Mouse (Mus musculus) naive thymus-derived CD4-positive, alpha-beta T cell, adult 2 months (primary cell): ENCODE measurements at regions not wholly inside any gene's neighbourhood (a gene's known extent, or its start where the extent isn't known, plus 50 kb on each side); places are given as distances from the start of the nearest gene placed in this dataset.

Source experiments
- DNase-seq: peaks from one replicate; pipeline ENCODE4 v3.0.0-alpha.2; 2011; ENCODE audit warnings: low read depth

DNA sequence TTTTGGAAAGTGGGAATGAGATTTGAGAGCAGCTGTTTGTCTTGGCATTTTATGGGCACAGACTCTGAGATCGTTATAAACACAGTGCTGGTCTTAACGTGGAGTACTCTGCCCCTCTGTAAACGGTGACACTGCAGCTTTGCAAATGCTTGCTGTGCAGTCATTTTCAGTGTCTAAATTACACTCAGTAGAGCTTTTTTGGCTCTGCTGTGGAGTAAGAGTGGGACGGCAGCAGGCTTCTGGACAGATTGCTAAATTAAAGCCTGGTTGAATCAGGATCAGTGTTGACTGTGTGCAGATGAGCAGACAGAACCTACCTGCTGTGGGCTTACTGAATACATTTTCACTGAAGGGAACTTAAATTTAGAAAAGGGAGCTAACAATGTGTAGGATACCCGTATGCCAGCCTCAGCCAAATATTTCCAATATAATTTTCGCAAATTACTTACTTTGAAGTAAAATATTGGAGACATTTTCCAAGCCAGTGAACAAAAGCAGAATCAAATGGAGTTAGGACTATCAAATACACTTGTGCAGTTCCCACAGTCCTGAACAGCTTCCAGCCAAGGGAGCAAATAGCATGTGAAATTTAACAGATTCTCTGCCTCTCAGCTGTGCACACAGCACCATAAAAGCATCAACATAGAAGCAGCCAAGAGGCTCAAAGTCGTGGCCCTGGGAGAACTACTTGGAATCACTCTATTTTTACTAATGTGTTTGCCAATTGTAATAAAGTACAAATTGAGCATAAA lies 148.1 kb upstream of the Stac start:
- no peak for DNase-seq

DNA sequence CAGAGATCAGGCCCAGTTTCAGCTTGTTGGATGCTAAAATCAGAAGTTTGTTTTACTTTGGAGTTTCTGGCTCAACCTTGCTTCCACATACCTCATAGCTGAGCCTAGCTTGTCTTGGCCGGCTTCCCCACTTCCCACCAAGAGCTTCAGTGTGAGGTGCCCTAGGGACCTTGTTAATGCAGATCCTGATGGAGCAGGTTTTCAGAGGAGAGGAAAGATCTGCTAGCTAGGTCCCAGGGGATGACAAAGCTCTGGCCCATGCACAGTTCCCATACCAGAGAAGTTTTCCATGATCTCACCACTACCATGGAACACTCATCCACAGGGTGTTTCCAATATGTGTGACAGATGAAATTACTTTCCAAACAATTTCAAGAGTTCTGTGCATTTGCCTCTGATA lies 131.9 kb upstream of the Stac start:
- no peak for DNase-seq

DNA sequence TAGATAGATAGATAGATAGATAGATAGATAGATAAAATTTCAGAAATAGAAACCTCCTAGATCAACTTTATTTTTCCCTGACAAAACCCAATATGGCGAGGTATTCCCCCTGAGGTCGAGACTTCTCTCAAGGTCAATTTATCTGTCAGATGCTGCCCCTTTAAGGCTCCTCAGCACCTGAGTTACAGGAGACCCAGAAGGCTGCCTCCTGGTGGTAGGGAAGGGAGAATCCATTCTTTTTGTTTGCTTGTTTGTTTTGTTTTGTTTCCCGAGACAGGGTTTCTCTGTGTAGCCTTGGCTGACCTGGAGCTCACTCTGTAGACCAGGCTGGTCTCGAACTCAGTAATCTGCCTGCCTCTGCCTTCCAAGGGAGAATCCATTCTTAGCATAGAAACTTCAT lies 127.3 kb upstream of the Stac start:
- no peak for DNase-seq

DNA sequence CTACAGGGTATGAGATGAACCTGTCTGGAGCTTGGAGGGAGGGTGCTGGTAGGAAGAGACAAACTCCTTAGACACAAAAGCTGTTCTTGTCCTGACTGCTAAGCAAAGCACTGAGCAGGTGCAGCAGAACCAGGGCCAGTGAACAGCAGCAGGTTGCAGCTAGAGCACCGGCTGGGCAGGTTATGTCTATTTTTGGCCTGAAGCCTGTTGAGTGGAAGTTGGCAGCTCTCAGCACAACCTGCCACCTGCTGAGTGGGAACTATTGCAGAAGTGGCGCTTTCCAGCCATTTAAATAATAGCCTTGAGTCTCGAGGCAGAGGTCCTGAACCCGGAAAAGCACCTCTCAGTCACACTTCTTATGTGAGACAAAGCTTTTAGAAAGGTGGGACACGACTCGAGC lies 114.8 kb upstream of the Stac start:
- DNase-seq = no peak

DNA sequence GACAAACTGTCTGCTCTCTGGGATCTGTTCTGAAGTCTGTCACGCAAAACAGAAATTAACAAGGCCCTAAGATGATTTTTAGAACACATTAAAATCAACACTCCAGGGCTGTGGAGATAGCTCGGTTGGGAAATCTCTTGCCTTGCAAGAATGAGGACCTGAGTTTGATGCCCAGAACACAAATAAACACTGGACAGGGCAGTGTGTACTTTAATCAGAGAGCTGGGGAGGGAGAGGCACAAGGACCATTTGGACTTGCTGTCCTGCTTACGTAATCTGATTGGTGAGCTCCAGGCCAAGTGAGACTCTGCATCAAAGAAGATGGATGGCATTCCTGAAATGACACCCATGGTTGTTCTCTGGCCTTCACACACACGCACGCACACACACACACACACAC lies 111.2 kb upstream of the Stac start:
- DNase-seq = no peak

DNA sequence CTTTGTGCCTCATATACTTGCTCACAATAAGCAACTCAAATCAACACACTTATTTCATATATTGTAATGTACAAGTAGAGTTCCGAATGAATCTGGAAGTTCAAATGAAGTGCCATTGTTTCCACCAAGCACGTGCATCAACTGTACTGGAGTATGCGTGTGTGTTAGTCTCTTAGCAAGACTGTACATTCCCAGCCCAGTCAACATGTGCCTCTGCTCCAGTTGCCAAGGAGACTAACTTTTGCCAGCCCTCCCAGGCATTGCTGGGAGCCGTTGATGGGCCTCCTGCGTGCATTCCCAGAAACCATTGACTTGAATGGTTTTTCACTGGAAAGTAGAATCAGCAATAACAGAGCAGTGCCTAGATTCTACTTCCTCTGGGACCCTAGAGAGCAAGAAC lies 110.7 kb upstream of the Stac start:
- DNase-seq = no peak

DNA sequence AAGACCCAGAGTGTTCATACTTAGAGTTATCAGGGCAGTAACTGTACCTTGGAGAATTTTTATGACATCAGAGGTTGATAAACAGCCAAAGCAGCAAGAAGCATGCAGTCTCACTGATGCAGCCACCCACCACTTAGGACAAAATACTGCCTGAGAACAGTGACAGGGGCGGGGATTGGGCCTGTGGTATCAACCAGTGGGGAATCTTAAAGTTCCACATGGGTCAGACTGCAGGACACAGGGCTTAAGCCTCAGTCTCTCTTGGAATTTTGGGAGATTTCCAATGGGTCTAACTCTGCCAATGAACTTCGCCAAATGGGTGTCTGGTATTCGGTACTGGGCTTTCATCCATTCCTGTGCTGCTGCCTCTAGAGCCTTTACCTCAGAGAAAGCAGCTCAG lies 88.8 kb upstream of the Stac start:
- no peak for DNase-seq

DNA sequence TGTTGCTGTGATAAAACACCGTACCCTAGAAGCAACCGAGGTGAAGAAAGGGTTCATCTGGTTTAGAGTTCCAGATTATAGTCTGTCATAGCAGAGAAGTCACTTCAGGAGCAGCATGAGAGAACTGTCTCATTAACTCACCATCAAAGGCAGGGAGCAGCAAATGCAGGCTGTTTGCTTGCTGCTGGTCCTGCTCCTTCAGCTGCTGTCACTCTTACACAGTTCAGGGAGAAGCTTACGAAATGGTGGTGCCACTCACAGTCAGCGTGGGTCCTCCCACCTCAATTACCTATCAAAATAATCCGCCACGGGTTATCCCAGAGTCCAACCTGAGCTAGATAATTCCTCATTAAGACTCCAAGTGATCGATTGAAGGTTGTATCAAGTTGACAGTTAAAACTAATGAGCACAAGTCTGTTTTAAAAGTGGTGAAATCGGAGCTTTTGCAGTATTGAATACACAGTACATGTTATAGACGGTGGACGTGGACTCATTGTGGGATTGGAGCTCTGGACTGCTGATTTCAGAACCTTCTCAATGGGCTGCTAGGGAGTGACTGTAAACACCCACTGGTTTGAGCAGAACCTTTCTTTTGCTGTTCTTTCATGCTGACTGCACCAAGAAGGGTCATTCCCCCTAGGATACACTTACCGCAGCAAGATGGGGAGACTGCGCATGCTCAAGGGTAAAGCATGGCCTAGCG lies 87.4 kb upstream of the Stac start:
- DNase-seq = no peak

DNA sequence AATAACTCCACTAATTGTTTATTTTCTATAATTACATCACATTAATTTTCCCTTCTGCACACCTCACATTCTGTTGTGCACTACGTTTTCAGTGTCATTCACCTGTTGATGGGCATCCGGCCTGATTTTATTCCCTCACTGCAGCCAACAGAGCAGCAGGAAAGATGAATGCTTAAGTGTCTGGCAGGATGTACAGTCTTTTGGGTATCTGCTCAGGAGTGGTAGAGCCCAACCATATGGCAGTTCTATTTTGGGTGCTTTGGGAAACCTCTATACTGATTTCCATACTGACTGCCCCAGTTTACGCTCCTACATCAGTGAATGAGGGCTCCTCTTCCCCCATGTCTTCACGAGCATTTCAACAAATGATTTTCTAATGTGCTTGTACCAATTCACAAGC lies 84.1 kb upstream of the Stac start:
- no peak for DNase-seq

DNA sequence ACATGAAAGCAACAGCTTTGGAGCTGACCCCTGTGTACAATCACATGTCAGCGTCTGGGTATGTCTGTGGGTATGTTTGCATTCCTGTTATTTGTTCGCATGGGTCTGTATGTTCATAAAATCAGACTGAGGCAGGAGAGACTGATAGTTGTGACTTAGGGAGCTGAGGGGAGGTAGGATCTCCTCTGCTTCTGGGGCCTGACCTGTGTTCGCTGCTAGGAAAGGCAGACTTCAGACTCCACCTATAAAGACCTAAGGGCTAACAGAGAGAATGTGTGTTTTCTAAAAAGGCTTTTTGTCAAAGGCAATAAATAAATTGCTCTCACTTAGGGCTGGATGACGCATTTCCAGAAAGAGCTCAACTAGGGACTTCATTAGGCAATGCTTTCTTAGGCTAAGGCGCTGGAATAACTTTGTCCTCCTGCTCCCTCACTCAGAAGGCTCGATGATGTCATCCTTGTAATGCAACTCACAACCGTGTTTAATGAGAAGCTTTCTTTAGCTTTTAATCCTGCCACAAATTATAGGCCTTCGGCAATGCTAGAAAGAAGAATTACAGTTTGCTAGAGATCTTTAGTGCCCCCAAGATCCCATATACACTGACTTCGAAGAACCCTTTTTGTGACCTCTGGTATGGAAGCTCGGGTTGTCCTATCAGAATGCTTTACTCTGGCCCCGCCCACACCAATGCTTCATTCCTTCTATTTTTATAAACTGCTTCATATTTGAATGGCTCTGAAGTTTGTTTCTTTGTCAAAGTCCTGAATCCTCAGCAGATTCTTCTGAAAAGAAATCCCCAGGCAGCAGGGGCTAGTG lies 72.7 kb upstream of the Stac start:
- DNase-seq = no peak

DNA sequence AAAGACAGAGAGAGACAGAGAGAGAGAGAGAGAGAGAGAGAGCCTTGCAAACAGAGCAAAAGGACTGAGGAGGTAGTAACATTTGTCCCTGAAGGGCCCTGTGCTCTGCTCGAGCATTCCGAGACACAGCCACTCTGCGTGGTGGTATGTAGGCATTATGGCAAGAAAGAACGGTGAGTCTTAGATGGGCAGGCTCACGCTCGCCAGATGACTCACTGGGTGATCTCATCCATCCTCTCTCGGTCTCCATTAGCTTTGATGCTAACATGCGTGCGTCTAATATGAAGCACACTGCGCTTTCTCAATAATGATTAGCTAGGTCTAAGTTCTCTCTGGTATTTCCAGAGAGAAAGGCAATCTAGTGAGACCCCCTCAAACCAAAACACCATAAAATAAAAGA lies 65.1 kb upstream of the Stac start:
- no peak for DNase-seq

DNA sequence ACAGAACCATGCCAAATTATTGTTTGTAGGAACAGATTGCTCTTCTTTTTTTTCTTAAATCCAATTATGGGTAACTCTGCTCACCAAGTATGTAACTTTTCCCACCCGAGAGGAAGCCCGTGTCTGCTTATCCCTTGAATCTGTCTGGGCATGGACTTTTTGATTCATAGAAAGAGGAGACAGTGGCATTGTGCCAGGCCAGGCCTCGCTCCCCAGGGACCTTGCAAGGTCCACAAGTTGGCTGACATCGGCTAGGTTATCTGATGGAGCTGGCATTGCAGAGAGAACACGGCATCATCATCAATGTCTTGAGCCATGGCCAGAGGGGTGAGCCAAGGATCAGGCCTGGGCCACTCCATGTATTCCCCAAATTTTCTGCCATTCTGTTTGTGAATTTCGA lies 56.0 kb upstream of the Stac start:
- DNase-seq = no peak

DNA sequence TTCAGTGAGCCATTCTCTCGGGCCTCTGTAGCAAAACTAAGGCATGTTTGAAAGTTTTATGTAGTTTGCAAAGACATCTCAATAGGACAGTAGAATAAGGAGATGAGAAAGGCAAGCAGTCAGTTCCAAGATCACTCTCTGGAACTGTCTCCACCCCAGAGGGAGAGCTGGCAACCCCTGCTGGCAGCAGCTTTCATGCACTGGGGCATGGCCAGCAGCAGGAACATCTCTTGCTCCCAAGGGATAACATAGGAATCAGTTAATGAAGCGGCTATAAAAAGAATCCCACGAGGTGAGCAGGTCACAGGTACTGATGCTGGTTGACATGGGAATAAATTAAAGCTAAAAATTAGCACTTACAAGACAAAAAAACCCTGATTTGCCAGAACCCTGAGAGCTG lies 55.1 kb upstream of the Stac start:
- no peak for DNase-seq
